Mouse (Mus musculus) cerebellum, adult (tissue): ENCODE data around the gene Pld5.

Experiments used
- ATAC-seq: cut with Nextera tagmentation; 2 replicates; pipeline ENCODE4 v1.9.2; 2017; ENCODE audit warnings: mild to moderate bottlenecking, moderate library complexity, mixed read lengths; ENCODE audit not compliant: insufficient number of reproducible peaks, low FRiP score, low TSS enrichment

The Pld5 gene

GRCm38 (mm10) chr1:176174971-176175370 is 100.1 kb downstream of the Pld5 start:
- ATAC-seq = no peak

GRCm38 (mm10) chr1:176167784-176168183 is 107.3 kb downstream of the Pld5 start:
- peak; percentile 86 for ATAC-seq

DNA sequence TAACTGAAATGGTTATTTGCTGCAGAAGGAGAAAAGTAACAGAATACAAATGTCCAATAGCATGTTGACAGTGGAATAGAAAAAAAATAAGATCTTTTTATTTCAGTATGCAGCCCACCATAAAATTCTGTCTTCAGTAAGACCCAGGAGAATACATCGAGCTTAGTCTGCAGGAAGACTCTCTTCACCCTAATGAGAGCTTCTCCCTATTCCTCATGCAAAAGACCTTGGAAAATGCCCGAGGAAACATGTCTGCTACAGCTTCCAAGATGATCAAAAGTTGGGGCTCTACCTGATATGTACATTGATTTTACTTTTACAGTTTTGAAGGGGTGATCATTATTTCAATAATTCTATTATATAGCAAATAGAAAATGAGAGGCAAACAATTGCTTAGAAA is 108.0 kb downstream of the Pld5 start:
- ATAC-seq = no peak

DNA sequence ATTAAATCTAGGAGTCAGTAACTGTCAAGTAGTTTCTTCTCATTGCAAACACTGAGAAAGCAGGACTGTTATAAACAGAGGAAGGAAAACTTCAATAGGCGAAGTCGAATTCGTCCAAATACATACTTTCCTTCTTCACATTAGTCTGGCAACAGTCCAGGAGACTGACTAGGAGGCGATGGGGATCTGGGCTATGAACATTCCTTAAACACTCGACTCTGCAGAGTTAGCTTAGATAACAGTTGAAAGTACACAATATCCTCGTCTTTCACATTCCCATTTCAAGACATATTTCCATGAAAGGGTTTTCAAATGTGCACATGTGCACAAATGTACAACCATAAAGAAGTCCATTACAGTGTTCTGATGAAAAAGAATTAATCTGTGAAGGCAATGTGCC is 129.8 kb downstream of the Pld5 start:
- no peak for ATAC-seq

- no peak for ATAC-seq
These were observed 140.7 kb downstream of the Pld5 start for GRCm38 (mm10) chr1:176134379-176134778.

GRCm38 (mm10) chr1:176125771-176126170 is 149.3 kb downstream of the Pld5 start:
- peak; percentile 79 for ATAC-seq

GRCm38 (mm10) chr1:176124441-176124840 is 150.7 kb downstream of the Pld5 start:
- ATAC-seq = no peak

GRCm38 (mm10) chr1:176123781-176124180 is 151.3 kb downstream of the Pld5 start:
- ATAC-seq = no peak

GRCm38 (mm10) chr1:176115604-176116003 is 159.5 kb downstream of the Pld5 start:
- peak; percentile 67; the same call in 1 of the 2 replicates for ATAC-seq

DNA sequence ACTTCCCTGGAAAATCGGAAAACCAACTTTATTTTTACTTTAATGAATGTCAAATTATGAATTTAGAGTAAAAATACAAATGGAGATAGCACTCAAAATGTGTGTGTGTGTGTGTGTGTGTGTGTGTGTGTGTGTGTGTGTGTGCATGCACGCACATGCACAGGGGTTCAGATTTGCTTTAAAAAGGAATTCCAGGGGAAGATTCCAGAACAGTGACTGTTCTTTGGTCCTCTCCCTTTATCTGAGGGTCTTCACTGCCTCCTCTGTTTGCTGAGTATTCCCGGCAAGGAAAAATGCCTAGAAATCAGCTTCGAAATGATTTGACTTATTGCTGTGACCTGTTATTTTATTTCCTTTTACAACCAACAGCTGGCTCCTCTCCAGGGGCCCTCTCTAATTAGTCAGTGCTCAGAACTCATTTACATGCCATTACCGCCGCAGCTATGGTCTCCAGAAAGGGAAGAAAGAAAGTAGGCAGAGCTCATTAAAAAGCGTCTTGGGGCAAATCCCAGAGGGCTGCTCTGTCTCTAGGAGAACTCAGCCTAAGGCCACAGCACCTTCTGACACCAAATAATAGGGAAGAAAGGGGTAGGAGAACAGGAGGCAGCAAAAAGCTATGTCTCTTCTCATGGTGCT is 176.3 kb downstream of the Pld5 start:
- ATAC-seq = no peak

DNA sequence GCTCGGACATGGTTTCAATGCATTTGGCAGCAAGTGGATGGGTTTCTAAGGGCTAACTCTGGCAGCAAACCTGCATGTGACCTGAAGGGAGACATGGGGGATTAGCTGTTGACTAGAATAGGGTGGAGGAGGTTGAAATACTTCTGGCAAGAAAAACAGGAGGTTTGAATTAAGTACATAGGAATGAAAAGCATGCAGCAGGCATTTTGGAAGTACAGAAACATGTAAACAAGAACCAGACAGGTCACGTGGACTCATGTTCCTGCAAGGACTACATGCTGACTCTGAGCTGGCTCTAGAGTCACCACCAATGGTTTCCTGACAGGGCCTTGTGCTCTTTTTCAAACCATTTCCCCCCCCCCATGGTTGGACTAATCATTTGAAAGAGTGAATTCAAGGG is 183.0 kb downstream of the Pld5 start:
- no peak for ATAC-seq

DNA sequence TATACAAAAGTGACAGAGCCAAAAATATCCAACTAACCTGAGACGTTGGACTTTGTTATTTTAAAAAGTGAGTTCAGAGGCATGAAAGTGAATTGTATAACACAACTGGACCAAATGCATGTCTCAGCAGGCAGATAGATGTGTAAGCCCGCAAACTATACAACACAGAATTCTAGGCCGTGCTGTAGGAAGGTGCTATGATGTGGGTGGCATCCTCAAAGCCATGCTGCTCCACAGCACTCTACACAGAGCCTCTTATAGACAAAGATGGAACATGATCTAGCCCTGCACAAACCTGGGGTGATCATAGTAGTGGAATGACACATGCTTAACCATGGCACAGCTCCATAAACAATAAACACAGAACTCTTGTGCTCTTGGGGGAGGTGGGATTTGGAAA is 185.7 kb downstream of the Pld5 start:
- no peak for ATAC-seq

- ATAC-seq = no peak
These were observed 189.0 kb downstream of the Pld5 start for GRCm38 (mm10) chr1:176085952-176086648.

- ATAC-seq = no peak
These were observed 192.8 kb downstream of the Pld5 start for GRCm38 (mm10) chr1:176082306-176082705.

DNA sequence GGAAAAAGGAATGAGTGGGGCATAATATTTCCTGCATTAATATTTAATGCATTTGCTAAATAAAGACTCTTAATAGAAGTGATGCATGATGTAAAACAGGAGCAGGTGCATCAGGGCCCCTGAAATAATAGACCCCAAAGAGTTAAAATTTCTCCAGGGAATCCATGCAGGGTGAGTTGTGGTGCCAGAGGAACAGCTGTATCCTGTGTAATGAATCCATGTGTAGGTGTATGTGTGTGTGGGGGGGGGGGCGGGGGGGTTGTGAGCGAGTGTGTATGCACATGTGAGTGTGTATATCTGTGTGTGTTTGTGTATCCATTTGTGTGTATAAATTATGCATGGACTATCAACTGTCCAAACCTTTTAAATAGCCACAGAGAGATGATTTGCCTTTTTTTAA is 194.1 kb downstream of the Pld5 start:
- no peak for ATAC-seq

- no peak for ATAC-seq
These were observed 196.7 kb downstream of the Pld5 start for GRCm38 (mm10) chr1:176078410-176078809.

DNA sequence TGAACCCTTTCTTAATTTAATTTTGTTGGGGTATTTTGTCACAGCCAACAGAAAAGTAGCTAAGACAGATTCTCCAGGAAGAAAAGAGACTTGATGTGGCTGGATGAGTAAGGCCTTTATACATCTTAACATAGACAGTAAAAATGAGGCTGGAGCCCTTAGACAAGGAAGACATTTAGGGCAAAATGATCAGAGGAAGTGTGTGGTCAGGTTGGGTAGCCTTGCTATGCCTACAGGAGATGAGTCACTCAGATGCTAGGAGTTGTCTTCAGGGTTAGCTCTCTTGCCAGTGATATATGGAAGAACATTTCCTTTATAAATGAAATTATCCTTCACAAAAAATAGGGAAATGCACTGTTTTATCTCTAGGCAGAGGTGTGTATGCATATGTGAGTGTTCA is 198.3 kb downstream of the Pld5 start:
- no peak for ATAC-seq

GRCm38 (mm10) chr1:176075810-176076209 is 199.3 kb downstream of the Pld5 start:
- ATAC-seq = 0 out of 2 replicates have a peak, but pooled peaks have one; percentile 3

GRCm38 (mm10) chr1:176075409-176075808 is 199.7 kb downstream of the Pld5 start:
- ATAC-seq = peak; percentile 79

- ATAC-seq = no peak
These were observed 200.6 kb downstream of the Pld5 start for GRCm38 (mm10) chr1:176074526-176074925.

DNA sequence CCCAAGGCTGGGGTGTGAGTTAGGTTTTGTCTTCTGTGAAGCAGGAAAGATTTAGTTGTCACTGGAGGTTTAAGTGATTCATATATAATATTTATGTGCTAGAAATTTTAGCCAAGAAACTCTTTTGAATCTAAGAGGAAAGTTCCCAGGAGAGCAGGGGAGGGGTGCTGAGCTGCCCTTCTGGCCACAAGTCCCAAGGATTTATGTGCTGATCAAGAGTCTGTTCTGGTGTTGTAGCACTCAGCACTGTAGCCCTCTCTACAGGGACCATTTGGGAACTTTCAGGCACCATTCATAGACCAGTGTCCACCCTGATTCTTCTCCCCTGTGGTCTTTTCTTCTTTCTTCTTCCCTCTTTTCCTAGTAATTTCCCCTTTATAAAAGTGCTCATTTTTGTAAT is 209.8 kb downstream of the Pld5 start:
- ATAC-seq = no peak

- ATAC-seq = no peak
These were observed 210.6 kb downstream of the Pld5 start for GRCm38 (mm10) chr1:176064471-176064870.
